Mouse (Mus musculus) intestine, embryonic 14.5 days (tissue): ENCODE data around the gene Abr. TPM values are rescaled to one million over a fixed set of nuclear protein-coding genes. Genes with fewer than 3 reads are reported as not detected.
A peak's percentile ranks its signal among the peaks of the same experiment; 100 is the strongest.

Source experiments
- ATAC-seq: fragments of 200-750 bp; cut with Nextera tagmentation; replicated peaks from 2 replicates; pipeline ENCODE4 v1.8.0; 2017; ENCODE audit warnings: low read depth, moderate number of reproducible peaks, moderate TSS enrichment, moderate library complexity; ENCODE audit not compliant: low FRiP score, low TSS enrichment
- DNase-seq: peaks from one replicate; pipeline ENCODE4 v3.0.0-alpha.2; 2018; ENCODE audit warnings: low spot score
- H3K27ac ChIP-seq: fragments of 300-500 bp; sonication (generic); 2 replicates; pipeline ENCODE4 v1.5.1; 2014; ENCODE audit warnings: low read depth, mild to moderate bottlenecking, control low read depth
- H3K27me3 ChIP-seq: fragments of 300-500 bp; sonication (generic); replicated peaks from 2 replicates; pipeline ENCODE4 v1.6.1; 2014; ENCODE audit warnings: low read length, control low read depth; ENCODE audit not compliant: control insufficient read depth, insufficient read depth
- H3K36me3 ChIP-seq: fragments of 300-500 bp; sonication (generic); 2 replicates; pipeline ENCODE4 v1.6.1; 2014; ENCODE audit warnings: low read length, control low read depth; ENCODE audit not compliant: control insufficient read depth, insufficient read depth
- H3K4me1 ChIP-seq: fragments of 300-500 bp; sonication (generic); replicated peaks from 2 replicates; pipeline ENCODE4 v1.6.1; 2014; ENCODE audit warnings: low read length, control low read depth, mixed read lengths; ENCODE audit not compliant: control insufficient read depth, insufficient read depth
- H3K4me2 ChIP-seq: fragments of 300-500 bp; sonication (generic); 2 replicates; pipeline ENCODE4 v1.6.1; 2014; ENCODE audit warnings: low read length
- H3K4me3 ChIP-seq: fragments of 300-500 bp; sonication (generic); 2 replicates; pipeline ENCODE4 v1.5.1; 2014; ENCODE audit warnings: low read depth, low read length, control low read depth, mixed read lengths
- H3K9ac ChIP-seq: fragments of 300-500 bp; sonication (generic); 2 replicates; pipeline ENCODE4 v1.6.1; 2014; ENCODE audit warnings: mild to moderate bottlenecking, low read length
- H3K9me3 ChIP-seq: fragments of 300-500 bp; sonication (generic); 2 replicates; pipeline ENCODE4 v1.6.1; 2016; ENCODE audit warnings: low read length, control low read depth; ENCODE audit not compliant: control insufficient read depth
- WGBS: fragments of 180-500 bp; shearing (Covaris S2); extraction: QIAGEN DNeasy Blood & Tissue Kit; methylation state at CpG from one replicate; pipeline ENCODE4 v1.1.7; 2014; 5-methylcytosine and 5-hydroxymethylcytosine counted together
- polyA plus RNA-seq: library from polyadenylated mRNA; unstranded; fragments of >200 nt; fragmentation: Nextera tagmentation; extraction: Ambion mirVana; gene quantifications from 2 replicates; pipeline ENCODE4 v1.2.1, GENCODE M21; 2014

Abr gene
- polyA plus RNA-seq, 1 experiment from 2014 or later: 44.3 TPM

- WGBS: 62% methylated on average over 4 of the region's 4 CpGs
- Histone ChIP-seq H3K36me3 (peaks cover 28% of the 10 kb centered on the region), H3K9me3 (no peaks in the 10 kb centered on the region), H3K9ac (no peak overlapping the region), H3K27me3 (no peaks in the 10 kb centered on the region), H3K4me2 (no peak overlapping the region), H3K4me3 (no peak overlapping the region), H3K4me1 (peaks cover 26% of the 10 kb centered on the region; the same call in 1 of the 2 replicates), H3K27ac (peak overlapping the region; percentile 27; the same call in 1 of the 2 replicates)
- no peak for DNase-seq
- no peak for ATAC-seq
These were observed 193.1 kb downstream of the Abr start for GRCm38 (mm10) chr11:76429046-76429445.

- Histone ChIP-seq H3K4me2 (no peak overlapping the region), H3K9me3 (no peaks in the 10 kb centered on the region), H3K4me3 (no peak overlapping the region), H3K27me3 (no peaks in the 10 kb centered on the region), H3K27ac (no peak overlapping the region), H3K9ac (no peak overlapping the region), H3K4me1 (peaks cover 26% of the 10 kb centered on the region; the same call in 1 of the 2 replicates), H3K36me3 (peaks cover 30% of the 10 kb centered on the region)
- no peak for ATAC-seq
- no peak for DNase-seq
- 71% methylated on average over 3 of the region's 3 CpGs for WGBS
These were observed 194.3 kb downstream of the Abr start for GRCm38 (mm10) chr11:76427781-76428180.

- DNase-seq (no peak), ATAC-seq (0 out of 2 replicates have a peak, but pooled peaks have one; percentile 28)
- Histone ChIP-seq H3K4me1 (peaks cover 26% of the 10 kb centered on the region; the same call in 1 of the 2 replicates), H3K9me3 (no peaks in the 10 kb centered on the region), H3K4me2 (no peak overlapping the region), H3K27me3 (no peaks in the 10 kb centered on the region), H3K9ac (no peak overlapping the region), H3K27ac (peak overlapping the region; percentile 65), H3K4me3 (no peak overlapping the region), H3K36me3 (peaks cover 45% of the 10 kb centered on the region)
- 55% methylated on average over 6 of the region's 6 CpGs for WGBS
These were observed 196.4 kb downstream of the Abr start for GRCm38 (mm10) chr11:76425749-76426148.

- no peak overlapping the region for H3K27ac ChIP-seq
- DNase-seq (no peak), ATAC-seq (no peak)
- no peak overlapping the region for H3K9ac ChIP-seq
- no peak overlapping the region for H3K4me3 ChIP-seq
- H3K27me3 ChIP-seq: no peaks in the 10 kb centered on the region
- 70% methylated on average over 4 of the region's 4 CpGs for WGBS
- peaks cover 24% of the 10 kb centered on the region for H3K4me1 ChIP-seq
- H3K4me2 ChIP-seq: no peak overlapping the region
- no peaks in the 10 kb centered on the region for H3K9me3 ChIP-seq
- H3K36me3 ChIP-seq: peaks cover 83% of the 10 kb centered on the region
These were observed 201.2 kb downstream of the Abr start for GRCm38 (mm10) chr11:76420896-76421295.

GRCm38 (mm10) chr11:76419179-76419578 is 202.9 kb downstream of the Abr start:
- DNase-seq: no peak
- ATAC-seq: no peak
- peaks cover 16% of the 10 kb centered on the region for H3K4me1 ChIP-seq
- no peak overlapping the region for H3K4me3 ChIP-seq
- H3K27me3 ChIP-seq: no peaks in the 10 kb centered on the region
- WGBS: 71% methylated on average over 4 of the region's 4 CpGs
- no peak overlapping the region for H3K9ac ChIP-seq
- no peak overlapping the region for H3K4me2 ChIP-seq
- H3K36me3 ChIP-seq: peaks cover 90% of the 10 kb centered on the region
- H3K9me3 ChIP-seq: no peaks in the 10 kb centered on the region
- H3K27ac ChIP-seq: no peak overlapping the region

GRCm38 (mm10) chr11:76418423-76418822 is 203.7 kb downstream of the Abr start:
- H3K27ac ChIP-seq: no peak overlapping the region
- H3K4me1 ChIP-seq: peaks cover 16% of the 10 kb centered on the region
- no peaks in the 10 kb centered on the region for H3K27me3 ChIP-seq
- peaks cover 90% of the 10 kb centered on the region for H3K36me3 ChIP-seq
- no peak overlapping the region for H3K4me3 ChIP-seq
- H3K4me2 ChIP-seq: no peak overlapping the region
- DNase-seq (no peak), ATAC-seq (no peak)
- H3K9me3 ChIP-seq: no peaks in the 10 kb centered on the region
- H3K9ac ChIP-seq: no peak overlapping the region
- 85% methylated on average over 8 of the region's 8 CpGs for WGBS

GRCm38 (mm10) chr11:76415985-76416384 is 206.1 kb downstream of the Abr start:
- DNase-seq: no peak
- peak overlapping the region; percentile 30; the same call in 1 of the 2 replicates for H3K27ac ChIP-seq
- no peaks in the 10 kb centered on the region for H3K27me3 ChIP-seq
- H3K4me1 ChIP-seq: peaks cover 16% of the 10 kb centered on the region
- H3K36me3 ChIP-seq: peaks cover 85% of the 10 kb centered on the region
- H3K9ac ChIP-seq: no peak overlapping the region
- H3K4me3 ChIP-seq: no peak overlapping the region
- WGBS: 44% methylated on average over 2 of the region's 2 CpGs
- no peak for ATAC-seq
- H3K9me3 ChIP-seq: no peaks in the 10 kb centered on the region
- H3K4me2 ChIP-seq: no peak overlapping the region

GRCm38 (mm10) chr11:76415001-76415400 is 207.1 kb downstream of the Abr start:
- no peak overlapping the region for H3K9ac ChIP-seq
- H3K36me3 ChIP-seq: peaks cover 87% of the 10 kb centered on the region
- ATAC-seq (no peak), DNase-seq (no peak)
- no peaks in the 10 kb centered on the region for H3K9me3 ChIP-seq
- H3K4me3 ChIP-seq: no peak overlapping the region
- H3K27me3 ChIP-seq: no peaks in the 10 kb centered on the region
- H3K4me1 ChIP-seq: peaks cover 16% of the 10 kb centered on the region
- H3K4me2 ChIP-seq: no peak overlapping the region
- no peak overlapping the region for H3K27ac ChIP-seq
- 87% methylated on average over 4 of the region's 4 CpGs for WGBS

- peaks cover 16% of the 10 kb centered on the region for H3K4me1 ChIP-seq
- DNase-seq (no peak), ATAC-seq (no peak)
- 65% methylated on average over 4 of the region's 4 CpGs for WGBS
- H3K36me3 ChIP-seq: peaks cover 82% of the 10 kb centered on the region
- H3K27me3 ChIP-seq: no peaks in the 10 kb centered on the region
- no peak overlapping the region for H3K4me2 ChIP-seq
- no peak overlapping the region for H3K9ac ChIP-seq
- H3K4me3 ChIP-seq: no peak overlapping the region
- H3K27ac ChIP-seq: no peak overlapping the region
- H3K9me3 ChIP-seq: no peaks in the 10 kb centered on the region
These were observed 208.9 kb downstream of the Abr start for GRCm38 (mm10) chr11:76413202-76413601.
